Mouse (Mus musculus) brain, embryonic 14.5 days (tissue): ENCODE data around the gene Gm42878. TPM values are rescaled to one million over a fixed set of nuclear protein-coding genes. Genes with fewer than 3 reads are reported as not detected.
A peak's percentile ranks its signal among the peaks of the same experiment; 100 is the strongest.

Experiments
- DNase-seq: peaks from one replicate; pipeline ENCODE4 v3.0.0-alpha.2; 2011; ENCODE audit warnings: low read depth
- CTCF ChIP-seq: fragments of 200-500 bp; IDR thresholded peaks from 2 replicates; pipeline ENCODE4 v1.5.1; 2012; ENCODE audit warnings: inconsistent platforms, mild to moderate bottlenecking, moderate library complexity, borderline replicate concordance; ENCODE audit not compliant: insufficient read depth, insufficient read length; ENCODE audit errors: extremely low read depth
- POLR2A ChIP-seq: fragments of 200-500 bp; IDR thresholded peaks from 2 replicates; pipeline ENCODE4 v1.6.1; 2012; ENCODE audit warnings: mild to moderate bottlenecking, inconsistent platforms, borderline replicate concordance; ENCODE audit not compliant: poor library complexity, insufficient read depth, insufficient read length, severe bottlenecking; ENCODE audit errors: extremely low read depth
- polyA plus RNA-seq: library from polyadenylated mRNA; depleted of rRNA; stranded (reverse); fragments of >200 nt; gene quantifications from 2 replicates; pipeline ENCODE4 v1.2.3, GENCODE M21; 2012; rRNA removed

Gene Gm42878
- 0.14 and 0.39 TPM in 2 replicates for polyA plus RNA-seq

GRCm38 (mm10) chr5:121544910-121545792 is at the start of gene Gm42878, which contains the start of gene Adam1a:
Gm42878 (minus strand) TSS chr5:121545482.
Adam1a (minus strand) TSS chr5:121545482.
- DNase-seq: peak; percentile 31
- TF ChIP-seq POLR2A: no peak
- no peak for TF ChIP-seq CTCF

DNA sequence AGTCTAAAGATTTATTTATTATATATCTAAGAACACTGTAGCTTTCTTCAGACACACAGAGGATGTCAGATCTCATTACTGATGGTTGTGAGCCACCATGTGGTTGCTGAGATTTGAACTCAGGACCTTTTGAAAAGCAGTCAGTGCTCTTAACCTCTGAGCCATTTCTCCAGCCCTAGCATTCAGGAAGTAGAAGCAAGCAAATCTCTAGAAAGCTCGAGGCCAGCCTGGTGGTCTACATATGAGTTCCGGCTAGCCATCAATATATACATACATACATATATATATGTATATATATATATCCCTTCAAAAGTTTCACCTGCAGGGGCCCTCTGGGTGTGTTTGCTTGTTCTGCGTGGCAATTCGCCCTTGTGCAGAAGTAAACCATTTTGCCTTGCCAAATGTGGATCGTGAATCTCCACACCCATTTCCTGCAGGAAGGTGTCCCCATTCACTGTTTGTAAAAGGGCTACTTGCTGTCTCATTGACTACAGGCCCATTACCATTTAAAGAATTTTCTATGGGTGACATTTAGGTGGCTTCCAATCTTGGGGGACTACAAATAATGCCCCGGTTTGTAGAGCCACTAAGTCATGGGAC is 49.5 kb upstream of the Gm42878 start:
- no peak for DNase-seq
- no peak for TF ChIP-seq POLR2A
- no peak for TF ChIP-seq CTCF

DNA sequence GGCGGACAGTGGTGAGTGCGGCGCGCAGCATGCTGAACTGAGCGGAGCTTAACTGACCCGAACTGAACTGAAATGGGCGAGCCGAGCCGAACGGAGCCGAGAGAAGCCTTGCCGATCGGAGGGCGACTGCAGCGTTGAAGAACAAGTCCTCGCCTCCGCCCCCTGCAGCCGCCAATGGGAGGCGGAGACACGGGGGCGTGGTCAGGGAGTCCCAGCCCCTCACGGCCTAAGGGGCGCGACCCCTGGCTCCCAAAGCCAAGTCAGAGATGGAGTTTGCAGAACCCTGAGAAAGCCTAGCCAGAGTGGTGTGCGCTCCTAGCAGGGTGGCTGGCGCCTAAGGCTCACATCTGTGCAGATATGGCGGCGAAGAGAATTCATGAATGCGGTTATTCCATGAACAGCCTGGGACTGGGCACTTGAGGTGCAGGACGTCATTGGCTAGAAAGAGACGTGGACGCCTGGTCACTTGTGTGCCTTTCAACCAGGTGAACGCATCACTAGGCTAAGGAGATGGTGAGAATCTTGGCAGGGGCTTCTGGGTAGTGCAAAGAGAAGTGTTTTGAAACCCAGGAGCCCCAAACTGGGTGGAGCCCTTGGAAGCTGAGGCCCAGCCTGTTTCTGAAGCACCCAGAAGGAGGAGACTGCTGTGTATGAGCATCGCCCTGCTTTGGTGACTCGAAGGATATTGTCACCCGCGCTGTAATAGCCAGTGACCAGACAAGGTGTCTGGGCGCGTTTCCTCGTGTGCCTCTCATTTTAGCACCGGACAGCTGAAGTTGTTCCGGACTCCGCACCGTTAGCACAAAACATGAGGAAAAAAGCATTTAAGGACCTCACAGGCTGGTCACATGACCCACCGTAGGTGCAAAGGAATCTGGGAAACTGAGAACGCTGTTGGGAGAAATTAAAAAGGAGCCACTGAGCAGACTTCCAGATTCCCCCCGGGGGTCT is 48.4 kb upstream of the Gm42878 start, which contains the start of gene Aldh2:
Aldh2 (minus strand) TSS at position 374 of the 951 bp plus-strand sequence.
- TF ChIP-seq CTCF: no peak
- TF ChIP-seq POLR2A: peak; percentile 27; the same call in 1 of the 2 replicates
- DNase-seq: peak; percentile 90

- no peak for DNase-seq
Measured at GRCm38 (mm10) chr5:121592816-121593407, 47.6 kb upstream of the Gm42878 start.

DNA sequence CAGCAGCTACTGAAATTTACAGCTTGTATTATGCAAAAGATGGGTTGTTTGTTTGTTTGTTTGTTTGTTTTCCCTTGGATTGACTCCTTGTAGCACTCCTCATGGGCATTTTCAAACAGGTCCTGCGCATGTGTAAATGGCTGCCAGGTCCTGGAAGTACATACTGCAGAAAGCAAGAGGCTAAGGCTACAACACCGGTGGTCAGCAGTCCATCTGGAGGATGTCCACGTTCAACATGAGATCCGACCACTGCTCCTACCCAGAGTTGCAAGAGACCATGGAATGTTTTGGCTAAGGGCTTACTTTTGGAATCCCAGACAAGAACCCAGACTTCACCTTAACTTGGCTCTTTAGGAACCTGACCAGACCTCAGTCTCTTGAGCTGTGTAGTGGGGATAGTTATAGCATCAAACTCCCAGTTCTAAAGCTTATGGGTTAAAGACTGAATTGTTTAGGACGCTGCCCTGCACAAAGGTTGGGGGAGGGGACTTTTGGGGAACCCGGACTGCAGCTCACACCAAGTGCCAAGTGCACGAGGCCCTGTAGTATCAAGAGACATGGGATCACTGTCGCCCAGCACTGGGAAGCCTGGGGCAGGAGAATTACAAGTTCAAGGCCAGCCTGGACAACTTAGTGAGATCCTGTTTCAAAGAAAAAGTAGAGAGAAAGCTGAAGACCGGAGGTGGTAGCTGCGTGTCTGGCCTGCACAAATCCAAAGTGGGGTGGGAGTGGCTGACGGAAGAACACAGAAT is 47.0 kb upstream of the Gm42878 start:
- TF ChIP-seq POLR2A (no peak), CTCF (no peak)

More at GRCm38 (mm10) chr5:121592816-121593407, 47.6 kb upstream of the Gm42878 start:
- no peak for TF ChIP-seq POLR2A
- no peak for TF ChIP-seq CTCF

DNA sequence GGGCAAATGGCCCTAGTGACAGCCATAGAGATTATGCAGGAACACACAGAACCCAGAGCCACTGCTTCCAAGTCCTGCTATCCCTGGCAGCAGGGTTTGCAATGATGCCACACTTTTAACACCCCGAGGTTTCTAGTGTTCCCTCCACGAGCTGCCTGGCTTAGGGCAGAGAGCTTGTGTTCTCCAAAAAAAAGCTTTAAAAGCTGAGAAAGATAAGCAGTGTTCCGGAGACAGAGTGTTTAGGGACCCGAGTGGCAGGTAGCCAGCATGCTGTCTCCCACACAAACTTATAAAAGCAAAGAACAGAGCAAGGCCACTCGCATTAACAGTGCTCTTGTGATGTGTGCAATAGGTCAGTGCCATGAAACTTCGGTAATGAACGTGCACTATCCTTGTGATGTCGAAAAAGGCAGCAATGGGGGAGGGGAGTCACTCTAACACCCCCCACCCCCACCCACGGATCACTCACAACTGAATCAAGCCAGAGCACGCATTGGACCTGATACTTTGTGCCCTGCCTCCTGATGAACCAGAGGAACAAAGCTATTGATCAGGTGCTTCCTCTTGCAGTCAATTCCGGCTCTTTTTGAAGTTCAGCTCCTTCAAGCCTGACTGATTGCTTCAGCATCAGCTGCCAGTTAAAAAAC is 46.3 kb upstream of the Gm42878 start:
- no peak for DNase-seq
- TF ChIP-seq POLR2A (no peak), CTCF (no peak)

More for the DNA sequence above, 47.0 kb upstream of the Gm42878 start:
- DNase-seq: no peak

GRCm38 (mm10) chr5:121589928-121590327 is 44.6 kb upstream of the Gm42878 start:
- TF ChIP-seq CTCF (no peak), POLR2A (no peak)
- no peak for DNase-seq

GRCm38 (mm10) chr5:121586400-121587039 is 41.2 kb upstream of the Gm42878 start:
- TF ChIP-seq CTCF (no peak), POLR2A (no peak)
- no peak for DNase-seq

DNA sequence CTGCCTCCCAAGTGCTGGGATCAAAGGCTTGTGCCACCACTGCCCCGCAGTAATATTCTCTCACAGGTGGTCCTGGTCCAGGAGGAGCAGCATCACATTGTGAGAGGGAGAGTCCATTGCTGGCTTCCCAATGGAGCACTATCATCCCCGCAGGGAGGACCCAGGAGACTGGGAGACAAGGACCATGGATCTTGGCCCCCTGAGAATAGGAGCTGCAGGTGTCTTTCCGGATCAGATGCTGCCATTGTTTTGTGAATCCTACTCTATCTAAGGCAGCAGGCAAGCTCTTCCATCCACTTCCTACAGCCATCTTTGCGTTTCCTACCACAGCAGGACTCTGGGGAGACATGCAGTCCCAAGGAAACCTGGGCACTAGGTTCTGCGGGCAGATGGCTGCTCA is 40.4 kb upstream of the Gm42878 start:
- no peak for DNase-seq
- TF ChIP-seq CTCF (no peak), POLR2A (no peak)

GRCm38 (mm10) chr5:121585005-121585404 is 39.7 kb upstream of the Gm42878 start:
- no peak for DNase-seq
- no peak for TF ChIP-seq POLR2A
- TF ChIP-seq CTCF: no peak
